Mouse (Mus musculus) ES-E14 (cell line): ENCODE measurements around the gene Ppox. TPM values are rescaled to one million over a fixed set of nuclear protein-coding genes. Genes with fewer than 3 reads are reported as not detected.
A peak's percentile ranks its signal among the peaks of the same experiment; 100 is the strongest.

Experiments
- DNase-seq: peaks from one replicate; pipeline ENCODE4 v3.0.0-alpha.2; 2013; ENCODE audit warnings: low read depth, low spot score
- H3K27ac ChIP-seq: 2 replicates; pipeline ENCODE4 v1.5.1; 2012; ENCODE audit warnings: low read depth, mild to moderate bottlenecking, low read length, moderate library complexity, mixed read lengths; ENCODE audit not compliant: poor library complexity, insufficient read depth, severe bottlenecking
- H3K36me3 ChIP-seq: 2 replicates; pipeline ENCODE4 v1.6.1; 2012; ENCODE audit warnings: mild to moderate bottlenecking, low read length, moderate library complexity, mixed read lengths; ENCODE audit not compliant: control insufficient read depth, poor library complexity, insufficient read depth, severe bottlenecking
- H3K4me1 ChIP-seq, 2 experiments: fragments of 150-350 bp in 1 of 2; sonication (generic) in 1 of 2; 2 replicates each; pipeline ENCODE4 v1.6.1; 2012; ENCODE audit warnings: low read length in 2 of 2, mild to moderate bottlenecking in 1 of 2, mixed read lengths in 1 of 2; ENCODE audit not compliant: control insufficient read depth in 2 of 2, insufficient read depth in 2 of 2, poor library complexity in 1 of 2
- H3K4me3 ChIP-seq, 2 experiments: fragments of 150-350 bp in 1 of 2; sonication (generic) in 1 of 2; 2 replicates each; pipeline ENCODE4 v1.5.1; 2012; ENCODE audit warnings: low read length in 2 of 2, low read depth in 1 of 2, mild to moderate bottlenecking in 1 of 2, mixed read lengths in 1 of 2; ENCODE audit not compliant: insufficient read depth in 1 of 2, poor library complexity in 1 of 2, severe bottlenecking in 1 of 2
- H3K9ac ChIP-seq: 2 replicates; pipeline ENCODE4 v1.6.1; 2012; ENCODE audit warnings: low read depth, mild to moderate bottlenecking, low read length, mixed read lengths; ENCODE audit not compliant: poor library complexity, insufficient read depth, severe bottlenecking
- H3K9me3 ChIP-seq: fragments of 150-350 bp; sonication (generic); 2 replicates; pipeline ENCODE4 v1.6.1; 2012; ENCODE audit warnings: low read depth, mild to moderate bottlenecking, low read length; ENCODE audit not compliant: control insufficient read depth, insufficient read depth
- CHD2 ChIP-seq: IDR thresholded peaks from 2 replicates; pipeline ENCODE4 v1.6.1; 2014; ENCODE audit warnings: mild to moderate bottlenecking, low read depth, low read length, inconsistent platforms
- HCFC1 ChIP-seq: IDR thresholded peaks from 2 replicates; pipeline ENCODE4 v1.6.1; 2012; ENCODE audit warnings: low read length, inconsistent platforms, borderline replicate concordance; ENCODE audit not compliant: insufficient read depth
- MAFK ChIP-seq: IDR thresholded peaks from 2 replicates; pipeline ENCODE4 v1.6.1; 2014; ENCODE audit warnings: mild to moderate bottlenecking, low read depth, low read length, inconsistent platforms; ENCODE audit not compliant: insufficient read depth
- ZC3H11A ChIP-seq: IDR thresholded peaks from 2 replicates; pipeline ENCODE4 v1.6.1; 2012; ENCODE audit warnings: low read depth, mild to moderate bottlenecking, inconsistent platforms, low read length, borderline replicate concordance
- ZNF384 ChIP-seq: IDR thresholded peaks from 2 replicates; pipeline ENCODE4 v1.6.1; 2012; ENCODE audit warnings: low read depth, low read length, inconsistent platforms
- in situ Hi-C, 2 experiments: fragments of 600-800 bp; cut with MboI; formaldehyde crosslinking; loops; one replicate each; pipeline ENCODE4 v1.15.1; 2025; ENCODE audit warnings: low sequenced_read_pairs in 2 of 2, inconsistent platforms in 1 of 2; ENCODE audit not compliant: unreplicated experiment in 2 of 2
- total RNA-seq: library from RNA; depleted of rRNA; stranded (reverse); fragments of 300-350 nt; gene quantifications from 2 replicates; pipeline ENCODE4 v1.2.3, GENCODE M21; 2012

Ppox gene
- total RNA-seq, 1 experiment: 15.5 TPM

DNA sequence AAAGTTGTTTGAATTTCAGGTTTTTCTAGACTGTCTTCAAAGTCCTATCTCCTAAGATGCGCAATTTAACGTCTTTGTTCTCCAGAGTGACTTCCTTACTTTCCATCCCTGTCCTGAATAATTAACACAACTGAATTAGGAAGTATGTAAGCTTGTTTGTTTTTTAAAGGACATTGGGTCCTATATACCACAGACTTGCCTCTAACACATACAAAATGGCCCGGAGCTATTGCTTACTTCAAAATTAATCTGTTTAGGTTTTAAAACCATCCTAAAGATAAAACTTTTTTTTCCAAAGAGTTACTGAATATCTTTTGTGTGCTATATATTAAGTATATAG lies 14.0 kb upstream of the Ppox start:
- Histone ChIP-seq H3K27ac (no peak overlapping the region), H3K4me3 (peak overlapping the region; percentile 85 to 99), H3K9ac (peak overlapping the region; percentile 95; the same call in 1 of the 2 replicates), H3K9me3 (no peaks in the 10 kb centered on the region), H3K36me3 (no peaks in the 10 kb centered on the region), H3K4me1 (peaks cover 4 to 14% of the 10 kb centered on the region in 2 experiments; a peak in 3 of 4 replicates)
- no peak for DNase-seq
- in situ Hi-C loops: no loop called here
- no peak for TF ChIP-seq ZC3H11A
- no peak for TF ChIP-seq CHD2
- no peak for TF ChIP-seq HCFC1
- no peak for TF ChIP-seq ZNF384
- no peak for TF ChIP-seq MAFK

GRCm38 (mm10) chr1:171294298-171295062 lies 13.5 kb upstream of the Ppox start, which contains the start of gene Ufc1:
TSS of gene Ufc1 (minus strand) at chr1:171295024.
- Histone ChIP-seq H3K36me3 (no peaks in the 10 kb centered on the region), H3K9ac (peak within 1 kb of the TSS; percentile 95), H3K9me3 (no peaks in the 10 kb centered on the region), H3K4me1 (peaks cover 4 to 14% of the 10 kb centered on the region in 2 experiments; a peak in 3 of 4 replicates), H3K27ac (peak within 1 kb of the TSS; percentile 94), H3K4me3 (peak within 1 kb of the TSS; percentile 85 to 99)
- in situ Hi-C loops: no loop called here
- TF ChIP-seq ZNF384 (no peak), HCFC1 (no peak), ZC3H11A (no peak), CHD2 (no peak), MAFK (no peak)
- peak; percentile 63 for DNase-seq

GRCm38 (mm10) chr1:171293906-171294297 lies 12.9 kb upstream of the Ppox start:
- no peak for DNase-seq
- Histone ChIP-seq H3K9me3 (no peaks in the 10 kb centered on the region), H3K27ac (peak overlapping the region; percentile 94; the same call in 1 of the 2 replicates), H3K36me3 (no peaks in the 10 kb centered on the region), H3K4me1 (peaks cover 4 to 14% of the 10 kb centered on the region in 2 experiments; a peak in 3 of 4 replicates), H3K9ac (peak overlapping the region; percentile 95), H3K4me3 (peak overlapping the region; percentile 85 to 99)
- TF ChIP-seq CHD2 (no peak), ZC3H11A (no peak), MAFK (no peak), ZNF384 (no peak), HCFC1 (no peak)
- in situ Hi-C loops: no loop called here

GRCm38 (mm10) chr1:171293351-171293750 lies 12.4 kb upstream of the Ppox start:
- peak overlapping the region; percentile 85 to 99; a peak in 3 of 4 replicates for H3K4me3 ChIP-seq
- peaks cover 4 to 9% of the 10 kb centered on the region in 2 experiments; a peak in 3 of 4 replicates for H3K4me1 ChIP-seq
- in situ Hi-C loops: no loop called here
- no peak for DNase-seq
- no peak for TF ChIP-seq HCFC1
- no peak for TF ChIP-seq ZC3H11A
- no peak for TF ChIP-seq ZNF384
- no peak overlapping the region; the same call in 1 of the 2 replicates for H3K27ac ChIP-seq
- H3K9me3 ChIP-seq: no peaks in the 10 kb centered on the region
- H3K36me3 ChIP-seq: no peaks in the 10 kb centered on the region
- H3K9ac ChIP-seq: no peak overlapping the region
